Mouse (Mus musculus) neural tube, embryonic 12.5 days (tissue): ENCODE results near the gene Rps6ka4. TPM values are rescaled to one million over a fixed set of nuclear protein-coding genes. Genes with fewer than 3 reads are reported as not detected.

Experiments used
- ATAC-seq: fragments of 200-750 bp; cut with Nextera tagmentation; 2 replicates; pipeline ENCODE4 v1.8.0; 2017; ENCODE audit warnings: low read depth, mild to moderate bottlenecking, moderate TSS enrichment, moderate library complexity; ENCODE audit not compliant: low FRiP score
- H3K27ac ChIP-seq: fragments of 300-500 bp; sonication (generic); 2 replicates; pipeline ENCODE4 v1.5.1; 2016
- H3K27me3 ChIP-seq: fragments of 300-500 bp; sonication (generic); replicated peaks from 2 replicates; pipeline ENCODE4 v1.6.1; 2016; ENCODE audit warnings: mild to moderate bottlenecking
- H3K36me3 ChIP-seq: fragments of 300-500 bp; sonication (generic); 2 replicates; pipeline ENCODE4 v1.6.1; 2016; ENCODE audit warnings: mild to moderate bottlenecking
- H3K4me1 ChIP-seq: fragments of 300-500 bp; sonication (generic); 2 replicates; pipeline ENCODE4 v1.6.1; 2016
- H3K4me2 ChIP-seq: fragments of 300-500 bp; sonication (generic); replicated peaks from 2 replicates; pipeline ENCODE4 v1.6.1; 2016; ENCODE audit warnings: mild to moderate bottlenecking
- H3K4me3 ChIP-seq: fragments of 300-500 bp; sonication (generic); 2 replicates; pipeline ENCODE4 v1.5.1; 2016
- H3K9ac ChIP-seq: fragments of 300-500 bp; sonication (generic); 2 replicates; pipeline ENCODE4 v1.6.1; 2016; ENCODE audit warnings: mild to moderate bottlenecking
- H3K9me3 ChIP-seq: fragments of 300-500 bp; sonication (generic); 2 replicates; pipeline ENCODE4 v1.6.1; 2016; ENCODE audit warnings: mild to moderate bottlenecking
- WGBS: fragments of 180-500 bp; shearing (Covaris S2); methylation state at CpG from one replicate; pipeline ENCODE4 v1.1.7; 2016; 5-methylcytosine and 5-hydroxymethylcytosine counted together
- polyA plus RNA-seq: library from polyadenylated mRNA; unstranded; fragments of >200 nt; fragmentation: Nextera tagmentation; extraction: Ambion mirVana; gene quantifications from 2 replicates; pipeline ENCODE4 v1.2.1, GENCODE M21; 2016

The Rps6ka4 gene
- polyA plus RNA-seq: 8.5 and 9.3 TPM in 2 replicates

GRCm38 (mm10) chr19:6840475-6841291 is at the start of gene Rps6ka4:
TSS of gene Rps6ka4 (minus strand) at chr19:6840636.
- Histone ChIP-seq H3K27ac (no peak within 1 kb of the TSS), H3K36me3 (no peaks in the 10 kb centered on the region), H3K27me3 (peaks cover 58% of the 10 kb centered on the region), H3K4me1 (peaks cover 20% of the 10 kb centered on the region), H3K9ac (peak within 1 kb of the TSS; percentile 75), H3K4me3 (peak within 1 kb of the TSS; percentile 59), H3K9me3 (no peaks in the 10 kb centered on the region), H3K4me2 (peak within 1 kb of the TSS; percentile 99)
- peak; percentile 78; the same call in 1 of the 2 replicates for ATAC-seq
- 2% methylated on average over 44 of the region's 44 CpGs for WGBS

DNA sequence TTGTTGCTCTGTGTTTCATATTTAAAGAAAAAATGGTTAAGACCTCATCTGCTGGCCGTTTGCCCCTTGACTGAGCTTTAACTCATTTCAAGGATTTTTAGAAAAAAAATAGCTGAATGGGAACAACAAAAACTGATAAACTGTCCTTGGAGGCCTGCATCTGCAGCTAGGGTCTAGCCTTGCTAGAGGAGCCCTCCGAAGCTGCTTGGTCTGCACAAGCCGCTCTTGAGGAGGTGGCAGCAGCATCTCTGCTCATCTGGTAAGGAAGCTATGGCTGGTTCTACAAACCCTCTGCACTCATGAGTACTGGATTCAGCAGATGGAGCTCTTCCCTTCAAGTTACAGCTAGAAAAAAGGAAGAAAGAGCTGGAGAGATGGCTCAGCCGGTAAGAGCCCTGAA is 37.5 kb upstream of the Rps6ka4 start:
- Histone ChIP-seq H3K4me3 (no peak overlapping the region), H3K9ac (no peak overlapping the region), H3K36me3 (no peaks in the 10 kb centered on the region), H3K4me2 (no peak overlapping the region), H3K27ac (no peak overlapping the region), H3K27me3 (no peaks in the 10 kb centered on the region), H3K9me3 (peaks cover 5% of the 10 kb centered on the region), H3K4me1 (no peaks in the 10 kb centered on the region)
- ATAC-seq: no peak
- 89% methylated on average over 4 of the region's 4 CpGs for WGBS

DNA sequence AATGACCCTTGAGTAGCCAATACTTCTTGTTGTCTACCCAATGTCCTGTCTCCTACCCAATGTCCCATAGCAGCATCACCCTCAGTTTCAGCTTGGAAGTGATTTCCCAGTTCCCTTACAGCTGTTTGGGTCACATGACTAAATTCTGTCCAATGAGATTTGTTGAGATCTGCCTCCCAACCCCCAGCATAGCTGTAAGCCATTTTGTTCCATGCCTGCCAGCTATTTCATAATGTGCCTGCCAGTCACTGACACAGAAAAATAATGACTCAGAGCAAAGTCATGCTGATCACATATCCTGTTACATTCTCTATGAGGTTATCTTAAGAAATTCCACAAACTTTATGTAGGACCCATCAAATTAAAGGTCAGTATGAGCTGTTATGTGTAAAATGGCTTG is 36.4 kb upstream of the Rps6ka4 start:
- ATAC-seq: no peak
- Histone ChIP-seq H3K27me3 (no peaks in the 10 kb centered on the region), H3K36me3 (no peaks in the 10 kb centered on the region), H3K9me3 (peaks cover 5% of the 10 kb centered on the region), H3K4me3 (no peak overlapping the region), H3K9ac (no peak overlapping the region), H3K4me1 (no peaks in the 10 kb centered on the region), H3K27ac (no peak overlapping the region), H3K4me2 (no peak overlapping the region)

DNA sequence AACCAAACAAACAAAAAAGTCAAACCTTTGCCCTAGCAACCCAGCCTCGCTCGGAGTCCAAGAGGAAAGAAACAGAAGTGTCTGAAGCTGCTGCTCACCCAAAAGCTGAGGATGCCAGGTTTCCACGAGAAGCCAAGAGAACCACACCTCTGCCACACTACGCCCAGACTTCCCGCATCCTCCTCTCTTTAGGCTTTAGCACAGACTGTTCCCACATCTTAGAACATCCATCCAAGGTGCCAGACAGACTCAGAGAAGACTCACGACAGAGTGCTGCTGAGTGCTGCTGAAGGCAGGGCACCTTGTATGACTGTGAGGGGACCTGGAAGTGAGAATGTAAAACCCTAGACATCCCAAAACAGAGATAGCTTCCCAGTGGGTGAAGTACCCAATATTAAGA is 35.4 kb upstream of the Rps6ka4 start:
- 89% methylated on average over 6 of the region's 6 CpGs for WGBS
- Histone ChIP-seq H3K9ac (no peak overlapping the region), H3K4me1 (no peaks in the 10 kb centered on the region), H3K4me3 (no peak overlapping the region), H3K36me3 (no peaks in the 10 kb centered on the region), H3K4me2 (no peak overlapping the region), H3K27ac (no peak overlapping the region), H3K9me3 (peaks cover 4% of the 10 kb centered on the region), H3K27me3 (no peaks in the 10 kb centered on the region)
- no peak for ATAC-seq

GRCm38 (mm10) chr19:6874257-6874656 is 33.8 kb upstream of the Rps6ka4 start:
- Histone ChIP-seq H3K4me3 (no peak overlapping the region), H3K27ac (no peak overlapping the region), H3K9me3 (no peaks in the 10 kb centered on the region), H3K36me3 (no peaks in the 10 kb centered on the region), H3K4me2 (no peak overlapping the region), H3K9ac (no peak overlapping the region), H3K4me1 (no peaks in the 10 kb centered on the region), H3K27me3 (no peaks in the 10 kb centered on the region)
- WGBS: 78% methylated on average over 1 of the region's 1 CpGs
- ATAC-seq: no peak

GRCm38 (mm10) chr19:6872701-6873100 is 32.3 kb upstream of the Rps6ka4 start:
- Histone ChIP-seq H3K4me3 (no peak overlapping the region), H3K4me1 (no peaks in the 10 kb centered on the region), H3K9ac (no peak overlapping the region), H3K27ac (no peak overlapping the region), H3K4me2 (no peak overlapping the region), H3K27me3 (no peaks in the 10 kb centered on the region), H3K36me3 (no peaks in the 10 kb centered on the region), H3K9me3 (no peaks in the 10 kb centered on the region)
- 85% methylated on average over 3 of the region's 3 CpGs for WGBS
- no peak for ATAC-seq

DNA sequence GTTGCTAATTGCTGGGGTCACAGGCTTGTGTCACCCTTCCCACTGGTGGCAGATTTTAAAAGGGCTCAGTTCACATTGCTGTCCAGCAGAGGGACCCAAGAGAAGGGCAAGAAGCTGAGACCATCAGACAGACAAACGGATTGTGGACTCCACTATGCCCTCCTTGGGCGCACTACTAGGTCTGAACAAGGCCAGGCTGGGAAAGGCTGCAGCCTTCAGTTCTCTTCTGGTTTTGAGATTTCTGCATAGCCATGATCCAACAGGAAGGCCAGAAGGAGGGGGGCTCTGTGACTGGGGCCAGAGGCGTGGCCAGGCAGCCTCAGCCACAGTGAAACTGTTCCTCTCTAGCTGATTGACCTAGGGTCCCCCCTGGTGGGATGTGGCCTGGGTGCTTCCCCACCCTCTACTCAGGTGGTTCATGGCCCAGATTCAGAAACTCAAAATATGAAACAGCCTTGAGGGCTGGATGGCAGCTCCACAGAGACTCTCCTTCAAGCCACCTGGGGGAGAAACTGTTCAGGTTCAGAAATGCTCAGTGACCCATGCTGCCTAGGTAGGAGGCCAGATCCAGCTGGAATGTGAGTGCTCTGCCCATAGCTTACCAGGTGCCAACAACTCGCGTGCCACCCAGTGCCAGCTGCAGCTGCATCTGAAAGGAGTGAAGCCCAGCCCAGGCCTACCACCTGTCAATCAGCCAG is 31.3 kb upstream of the Rps6ka4 start:
- WGBS: 66% methylated on average over 5 of the region's 5 CpGs
- H3K27me3 ChIP-seq: no peaks in the 10 kb centered on the region
- H3K4me1 ChIP-seq: no peaks in the 10 kb centered on the region
- H3K9ac ChIP-seq: no peak overlapping the region
- no peak overlapping the region for H3K4me3 ChIP-seq
- ATAC-seq: no peak
- no peak overlapping the region for H3K4me2 ChIP-seq
- no peaks in the 10 kb centered on the region for H3K36me3 ChIP-seq
- H3K9me3 ChIP-seq: no peaks in the 10 kb centered on the region
- H3K27ac ChIP-seq: no peak overlapping the region

GRCm38 (mm10) chr19:6869355-6869754 is 28.9 kb upstream of the Rps6ka4 start:
- WGBS: 0% methylated on average over 5 of the region's 5 CpGs
- Histone ChIP-seq H3K27me3 (no peaks in the 10 kb centered on the region), H3K36me3 (no peaks in the 10 kb centered on the region), H3K9ac (no peak overlapping the region), H3K9me3 (no peaks in the 10 kb centered on the region), H3K4me2 (peak overlapping the region; percentile 41), H3K4me1 (no peaks in the 10 kb centered on the region), H3K27ac (no peak overlapping the region), H3K4me3 (no peak overlapping the region)
- ATAC-seq: no peak

- no peaks in the 10 kb centered on the region for H3K36me3 ChIP-seq
- H3K4me3 ChIP-seq: no peak overlapping the region
- H3K4me2 ChIP-seq: no peak overlapping the region
- H3K9ac ChIP-seq: no peak overlapping the region
- H3K9me3 ChIP-seq: no peaks in the 10 kb centered on the region
- no peaks in the 10 kb centered on the region for H3K27me3 ChIP-seq
- H3K27ac ChIP-seq: no peak overlapping the region
- no peaks in the 10 kb centered on the region for H3K4me1 ChIP-seq
- WGBS: 91% methylated on average over 4 of the region's 4 CpGs
- ATAC-seq: no peak
These were observed 21.0 kb upstream of the Rps6ka4 start for GRCm38 (mm10) chr19:6861451-6861850.

DNA sequence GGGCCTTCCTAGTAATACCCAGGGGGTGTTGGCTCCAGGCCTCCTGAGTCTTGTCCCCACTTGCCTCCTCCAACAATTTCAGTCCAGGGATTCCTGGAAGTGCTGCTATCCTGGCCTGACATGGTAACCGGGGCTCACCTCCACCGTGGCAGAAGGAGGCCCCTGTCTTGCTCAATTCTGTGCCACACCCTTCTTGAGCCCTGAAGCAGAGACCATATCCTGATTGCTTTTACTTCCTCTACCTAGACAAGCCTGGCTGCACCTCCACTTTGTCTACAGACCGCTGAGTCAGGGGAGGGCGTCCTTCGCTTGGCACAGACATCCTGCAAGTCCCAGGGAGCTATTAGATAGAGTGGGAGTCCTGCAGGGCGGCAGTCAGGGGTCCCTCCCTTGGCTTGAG is 20.3 kb upstream of the Rps6ka4 start:
- H3K27ac ChIP-seq: no peak overlapping the region
- H3K4me2 ChIP-seq: no peak overlapping the region
- no peak for ATAC-seq
- peaks cover 2% of the 10 kb centered on the region for H3K4me1 ChIP-seq
- H3K9ac ChIP-seq: no peak overlapping the region
- no peaks in the 10 kb centered on the region for H3K36me3 ChIP-seq
- WGBS: 82% methylated on average over 6 of the region's 6 CpGs
- H3K27me3 ChIP-seq: no peaks in the 10 kb centered on the region
- H3K9me3 ChIP-seq: no peaks in the 10 kb centered on the region
- H3K4me3 ChIP-seq: no peak overlapping the region

- H3K36me3 ChIP-seq: no peaks in the 10 kb centered on the region
- ATAC-seq: no peak
- no peak overlapping the region for H3K27ac ChIP-seq
- 0 out of 2 replicates have a peak, but pooled peaks cover 3% of the 10 kb centered on the region for H3K27me3 ChIP-seq
- no peak overlapping the region for H3K4me3 ChIP-seq
- no peak overlapping the region for H3K4me2 ChIP-seq
- H3K4me1 ChIP-seq: peaks cover 9% of the 10 kb centered on the region
- WGBS: 95% methylated on average over 3 of the region's 3 CpGs
- H3K9ac ChIP-seq: no peak overlapping the region
- no peaks in the 10 kb centered on the region for H3K9me3 ChIP-seq
These were observed 19.5 kb upstream of the Rps6ka4 start for GRCm38 (mm10) chr19:6859971-6860370.

- H3K9me3 ChIP-seq: no peaks in the 10 kb centered on the region
- H3K4me2 ChIP-seq: no peak overlapping the region
- H3K36me3 ChIP-seq: no peaks in the 10 kb centered on the region
- H3K27me3 ChIP-seq: 0 out of 2 replicates have a peak, but pooled peaks cover 5% of the 10 kb centered on the region
- no peak for ATAC-seq
- no peak overlapping the region for H3K9ac ChIP-seq
- WGBS: 69% methylated on average over 2 of the region's 2 CpGs
- H3K27ac ChIP-seq: no peak overlapping the region
- no peak overlapping the region for H3K4me3 ChIP-seq
- peaks cover 13% of the 10 kb centered on the region for H3K4me1 ChIP-seq
These were observed 18.7 kb upstream of the Rps6ka4 start for GRCm38 (mm10) chr19:6859032-6859651.
